Mouse (Mus musculus) common myeloid progenitor, adult 5-6 weeks (primary cell): ENCODE results near the gene Usb1. TPM values are rescaled to one million over a fixed set of nuclear protein-coding genes. Genes with fewer than 3 reads are reported as not detected.

ENCODE experiments used
- total RNA-seq: library from RNA; stranded (forward); fragments of 200-1000, 187-1606 nt; gene quantifications from 2 replicates; pipeline ENCODE4 v1.2.3, GENCODE M21; 2017

Gene Usb1
- total RNA-seq, 1 experiment from 2014 or later: 14.5 TPM

Other genes starting within 250 kb of the Usb1 start
- gene Kifc3, start 129.5 kb upstream of the Usb1 start, total RNA-seq: 0.73 and 1.4 TPM in 2 replicates
- 2.6 and 5.2 TPM in 2 replicates for gene Cngb1, start 25.7 kb upstream of the Usb1 start, total RNA-seq
- not detected in 2 replicates for gene Tepp, start 21.7 kb upstream of the Usb1 start, total RNA-seq
- gene Zfp319, start 334 bp upstream of the Usb1 start, total RNA-seq: 2.8 and 5.2 TPM in 2 replicates
- gene Mmp15, start 20.0 kb downstream of the Usb1 start, total RNA-seq: 0.05 and 0.55 TPM in 2 replicates
- 76.7 and 79.5 TPM in 2 replicates for gene Cfap20, start 102.6 kb downstream of the Usb1 start, total RNA-seq
- gene Csnk2a2, start 157.8 kb downstream of the Usb1 start, total RNA-seq: 38.8 and 41.4 TPM in 2 replicates
- not detected in 2 replicates for gene Ccdc113, start 201.8 kb downstream of the Usb1 start, total RNA-seq
- not detected in 2 replicates for gene Prss54, start 244.1 kb downstream of the Usb1 start, total RNA-seq